Mouse (Mus musculus) activated CD4-positive, CD25-positive, alpha-beta regulatory T cell, adult 9 weeks (primary cell): ENCODE results near the gene Chodl. TPM values are rescaled to one million over a fixed set of nuclear protein-coding genes. Genes with fewer than 3 reads are reported as not detected.

Experiments
- polyA plus RNA-seq: library from polyadenylated mRNA; unstranded; fragments of 100-300 nt; shearing (Covaris generic); gene quantifications from one replicate; pipeline ENCODE4 v1.2.1, GENCODE M21; 2017

Chodl gene
- not detected for polyA plus RNA-seq

DNA sequence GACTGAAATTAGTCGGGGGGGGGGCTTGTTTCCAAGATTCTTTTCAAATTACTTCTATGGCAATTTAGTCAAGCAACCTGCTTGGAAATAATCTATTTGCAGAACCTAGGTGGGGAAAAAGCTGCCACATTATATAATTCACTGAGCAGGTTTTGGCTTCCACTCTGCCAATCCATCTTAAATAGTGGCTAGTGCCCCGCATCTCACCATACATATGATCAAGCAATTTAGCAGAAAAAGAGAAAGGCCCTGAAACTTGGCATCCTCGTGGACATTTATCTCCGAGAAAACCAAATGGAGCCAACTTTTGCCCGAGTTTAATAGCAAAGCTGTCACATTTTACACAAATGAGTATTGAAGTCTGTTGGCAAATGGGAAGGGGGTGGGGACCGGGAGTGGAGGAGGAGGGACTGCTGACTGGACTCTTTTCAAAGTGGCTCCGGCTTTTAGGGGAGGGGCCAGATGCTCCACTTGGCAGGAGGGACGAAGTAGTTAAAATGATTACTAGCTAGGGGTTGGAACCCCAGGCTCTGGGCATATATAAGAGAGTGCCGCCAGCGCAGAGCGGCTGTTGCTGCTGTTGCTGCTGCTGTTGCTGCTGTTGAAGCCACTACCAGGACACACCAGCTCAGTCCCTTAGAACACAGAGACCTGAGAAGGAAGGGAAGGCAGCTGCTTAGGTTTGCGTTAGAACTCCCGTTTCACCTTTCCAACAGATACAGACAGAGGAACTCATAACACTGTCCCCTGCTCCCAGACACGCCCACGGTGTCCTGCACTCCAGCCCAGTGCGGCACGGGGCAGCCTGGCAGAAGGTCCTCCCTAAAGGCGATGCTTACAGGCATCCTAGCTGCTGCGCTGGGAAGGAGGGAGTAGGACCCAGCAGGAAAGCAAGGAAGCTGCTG, at the start of gene Chodl:
TSS of gene Chodl (plus strand) at position 567 of the 905 bp plus-strand sequence.

Other genes starting within 250 kb of the Chodl start
- gene Tmprss15, start 160.1 kb downstream of the Chodl start, polyA plus RNA-seq = not detected